ENCODE assay signal across 8 mouse cellular contexts in the genomic region with DNA sequence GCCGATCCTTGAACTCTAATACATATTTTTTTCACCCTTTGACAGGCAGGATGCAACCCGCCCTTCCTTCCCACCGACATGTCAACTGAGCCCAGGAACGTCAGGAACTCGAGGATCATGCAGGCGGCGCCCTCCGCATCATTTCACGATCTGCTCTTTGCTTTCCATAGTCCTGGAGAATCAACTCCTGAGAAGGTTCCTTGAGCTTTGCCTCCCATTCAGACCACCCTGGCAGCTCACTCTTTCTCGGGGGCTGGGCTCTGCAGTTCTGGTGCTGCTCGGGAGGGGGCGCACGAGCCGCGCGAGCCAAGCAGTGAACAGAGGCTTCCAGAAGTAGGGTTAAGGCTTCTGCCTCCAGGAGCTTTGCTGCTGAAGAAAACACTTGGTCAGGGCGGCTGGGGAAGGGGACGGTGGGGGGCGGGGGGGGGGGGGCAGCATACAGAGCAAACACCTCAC. TPM values are rescaled to one million over a fixed set of nuclear protein-coding genes. Genes with fewer than 3 reads are reported as not detected.
A peak's percentile ranks its signal among the peaks of the same experiment; 100 is the strongest.
DNase-seq lines count a peak whose midpoint lies in the region; ATAC-seq lines count a peak whose summit lies in the region.

No protein-coding gene starts in this region.

- peak; percentile 83 for DNase-seq in T-cell, adult 2 months (ENCODE audit: low spot score)
- peak; percentile 75 for DNase-seq in gastrocnemius, postnatal 14 days
- peak; percentile 72 for DNase-seq in induced T-regulatory cell, adult 2 months (ENCODE audit: low read depth)
- DNase-seq in left cerebral cortex, postnatal 14 days (ENCODE audit: low spot score in 2 of 2), result peak; percentile 48 to 68
- DNase-seq in right cerebral cortex, postnatal 10 days (ENCODE audit: low spot score in 2 of 2), result peak; percentile 61 to 74
- DNase-seq in urinary bladder, postnatal 10 days (ENCODE audit: low spot score), result peak; percentile 35

- peak; percentile 98 for ATAC-seq in common myeloid progenitor, adult 5-6 weeks (replicated peaks; ENCODE audit: low read depth, poor library complexity, severe bottlenecking)
- peak; percentile 95 for ATAC-seq in megakaryocyte progenitor cell, adult 5-6 weeks (replicated peaks; ENCODE audit: poor library complexity)

- intact Hi-C loops in gastrocnemius, postnatal 14 days (cut with DNase I; ENCODE audit: low total_unique reads), result loop anchor here (5.0 kb wide), 2 partner anchors 71 to 141 kb away; partner anchors contain the start of genes Gen1 and Smc6
- intact Hi-C loops in left cerebral cortex, postnatal 14 days (cut with DNase I), result loop anchor here (5.0 kb wide), 1 partner anchor 71 kb away; the partner anchor contains the start of genes Gen1 and Smc6

RNA-seq across cellular contexts. Expression of gene Msgn1, which starts 12.6 kb away (rescaled TPM):
- not detected in 2 replicates for total RNA-seq in common myeloid progenitor, adult 5-6 weeks (2017)
- total RNA-seq in gastrocnemius, postnatal 14 days (2021), result not detected
- not detected for total RNA-seq in left cerebral cortex, postnatal 14 days (2021)
- total RNA-seq in megakaryocyte progenitor cell, adult 5-6 weeks (2015), result not detected in 2 replicates
- total RNA-seq in megakaryocyte progenitor cell, adult 5-6 weeks (2017), result 0.71 TPM in 1 of 2 replicates, not detected in the other

RNA-seq across cellular contexts. Expression of gene Kcns3, which starts 45.3 kb away (rescaled TPM):
- total RNA-seq in common myeloid progenitor, adult 5-6 weeks (2017), result not detected in 2 replicates
- total RNA-seq in gastrocnemius, postnatal 14 days (2021), result 1 to 10 TPM in 1 of 2 experiments, under 1 TPM in 1; 0.82 to 1.0 TPM
- total RNA-seq in left cerebral cortex, postnatal 14 days (2021), result 1 to 10 TPM; 6.0 to 6.8 TPM
- total RNA-seq in megakaryocyte progenitor cell, adult 5-6 weeks (2015), result not detected in 2 replicates
- total RNA-seq in megakaryocyte progenitor cell, adult 5-6 weeks (2017), result not detected in 2 replicates

Comparison
In these comparisons a context has a peak if more than half of its experiments do, and no peak if none do; other contexts are left out.
1. Peak in every context shown above with its lines: DNase-seq and ATAC-seq.